10 mouse cellular contexts compared by ENCODE assay signal in genomic region chr16:22876218-22877043, GRCm38 (mm10). TPM values are rescaled to one million over a fixed set of nuclear protein-coding genes. Genes with fewer than 3 reads are reported as not detected.
DNase-seq lines count a peak whose midpoint lies in the region; ATAC-seq and TF ChIP-seq lines count a peak whose summit lies in the region.
"Had no signal": no experiment of that assay in that cellular context is flagged by ENCODE, and none has a peak within 500 bp of the region (broad histone marks: within the 10 kb centered on the region; RNA-seq: fewer than 3 reads in every experiment).

No protein-coding gene starts in this region.

- H3K36me3 ChIP-seq in forebrain, embryonic 14.5 days (ENCODE audit: control insufficient read depth, insufficient read depth, low read length) = peaks cover 23% of the 10 kb centered on the region
- peaks cover 13% of the 10 kb centered on the region; the same call in 1 of the 2 replicates for H3K36me3 ChIP-seq in forebrain, embryonic 16.5 days (ENCODE audit: control insufficient read depth, insufficient read depth)
- no peaks in the 10 kb centered on the region; the same call in 1 of the 2 replicates for H3K36me3 ChIP-seq in limb, embryonic 11.5 days (ENCODE audit: control insufficient read depth, insufficient read depth, low read length)
- peaks cover 25% of the 10 kb centered on the region for H3K36me3 ChIP-seq in limb, embryonic 10.5 days
- H3K36me3 ChIP-seq in MEL (ENCODE audit: control insufficient read depth in 1 of 2, insufficient read depth in 2 of 2, low read length in 2 of 2) = peaks cover 0 to 12% of the 10 kb centered on the region in 2 experiments; a peak in 2 of 4 replicates

- no peaks in the 10 kb centered on the region for H3K79me2 ChIP-seq in MEL (ENCODE audit: control insufficient read depth, insufficient read depth, low read length, poor library complexity)

- no peak for ATAC-seq in forebrain, embryonic 14.5 days
- ATAC-seq in forebrain, embryonic 16.5 days = no peak
- no peak for ATAC-seq in limb, embryonic 11.5 days (ENCODE audit: insufficient number of reproducible peaks, low FRiP score, low TSS enrichment, low read depth)

- H3K27me3 ChIP-seq in forebrain, embryonic 14.5 days (replicated peaks; ENCODE audit: control insufficient read depth, insufficient read depth, low read length) = no peaks in the 10 kb centered on the region
- H3K27me3 ChIP-seq in forebrain, embryonic 16.5 days (replicated peaks; ENCODE audit: control insufficient read depth, insufficient read depth, low read length) = no peaks in the 10 kb centered on the region
- H3K27me3 ChIP-seq in limb, embryonic 11.5 days (ENCODE audit: control insufficient read depth, insufficient read depth, low read length) = no peaks in the 10 kb centered on the region
- H3K27me3 ChIP-seq in limb, embryonic 10.5 days (ENCODE audit: low read depth, poor library complexity, severe bottlenecking) = no peaks in the 10 kb centered on the region
- no peaks in the 10 kb centered on the region for H3K27me3 ChIP-seq in MEL (ENCODE audit: control insufficient read depth in 1 of 2, insufficient read depth in 2 of 2, low read length in 2 of 2)
- H3K27me3 ChIP-seq: lung, embryonic 15.5 days had no signal

- no peak for TF ChIP-seq POLR2A in MEL (IDR thresholded peaks at IDR 0.05; ENCODE audit: control insufficient read depth in 1 of 2, insufficient read depth in 1 of 2, low read depth in 1 of 2, low read length in 2 of 2, poor library complexity in 1 of 2)

- peak; percentile 37 to 86 (median 56) for TF ChIP-seq CTCF in MEL (IDR thresholded peaks at IDR 0.05 in 2 of 3, conservative IDR thresholded peaks at IDR 0.05 in 1 of 3; ENCODE audit: control insufficient read depth in 1 of 3, insufficient read depth in 1 of 3, low read depth in 2 of 3, low read length in 3 of 3, poor library complexity in 1 of 3, severe bottlenecking in 1 of 3)

- no peak overlapping the region for H3K9ac ChIP-seq in forebrain, embryonic 14.5 days (ENCODE audit: low read length)
- H3K9ac ChIP-seq in forebrain, embryonic 16.5 days (replicated peaks; ENCODE audit: low read depth, low read length) = no peak overlapping the region
- H3K9ac ChIP-seq in limb, embryonic 11.5 days (ENCODE audit: low read length) = no peak overlapping the region
- H3K9ac ChIP-seq in MEL (ENCODE audit: control insufficient read depth, low read depth, low read length, poor library complexity, severe bottlenecking) = no peak overlapping the region
- H3K9ac ChIP-seq: lung, embryonic 15.5 days had no signal

- H3K4me2 ChIP-seq in forebrain, embryonic 14.5 days (ENCODE audit: low read length) = no peak overlapping the region
- no peak overlapping the region for H3K4me2 ChIP-seq in forebrain, embryonic 16.5 days (ENCODE audit: low read length)
- no peak overlapping the region for H3K4me2 ChIP-seq in limb, embryonic 11.5 days (ENCODE audit: low read depth, severe bottlenecking)
- H3K4me2 ChIP-seq: lung, embryonic 15.5 days had no signal

- WGBS in forebrain, embryonic 14.5 days = 52% methylated on average over 9 of the region's 9 CpGs
- 51% methylated on average over 9 of the region's 9 CpGs for WGBS in forebrain, embryonic 16.5 days
- WGBS in limb, embryonic 11.5 days = 54% methylated on average over 9 of the region's 9 CpGs
- 51% methylated on average over 9 of the region's 9 CpGs for WGBS in limb, embryonic 10.5 days

- TF ChIP-seq RAD21 in MEL (IDR thresholded peaks at IDR 0.05; ENCODE audit: low read depth, low read length) = peak; percentile 88

- TF ChIP-seq EP300 in MEL (IDR thresholded peaks at IDR 0.05; ENCODE audit: low read depth in 1 of 2, low read length in 2 of 2) = no peak

- H3K27ac ChIP-seq in forebrain, embryonic 14.5 days (ENCODE audit: low read depth, low read length) = no peak overlapping the region
- H3K27ac ChIP-seq in forebrain, embryonic 16.5 days (ENCODE audit: low read length) = no peak overlapping the region
- H3K27ac ChIP-seq in limb, embryonic 11.5 days (replicated peaks; ENCODE audit: low read depth, low read length) = no peak overlapping the region
- no peak overlapping the region for H3K27ac ChIP-seq in limb, embryonic 10.5 days
- no peak overlapping the region for H3K27ac ChIP-seq in MEL (ENCODE audit: control insufficient read depth, low read depth, low read length)
- H3K27ac ChIP-seq: lung, embryonic 15.5 days had no signal

- no peaks in the 10 kb centered on the region for H3K4me1 ChIP-seq in forebrain, embryonic 14.5 days (ENCODE audit: control insufficient read depth, insufficient read depth, low read length)
- 0 out of 2 replicates have a peak, but pooled peaks cover 2% of the 10 kb centered on the region for H3K4me1 ChIP-seq in forebrain, embryonic 16.5 days (replicated peaks; ENCODE audit: control insufficient read depth, insufficient read depth, low read length)
- peaks cover 9% of the 10 kb centered on the region for H3K4me1 ChIP-seq in limb, embryonic 11.5 days (ENCODE audit: control insufficient read depth, insufficient read depth, low read length)
- H3K4me1 ChIP-seq in limb, embryonic 10.5 days = peaks cover 18% of the 10 kb centered on the region
- H3K4me1 ChIP-seq in MEL (ENCODE audit: control insufficient read depth in 1 of 2, insufficient read depth in 2 of 2, low read length in 2 of 2) = peaks cover 10 to 16% of the 10 kb centered on the region in 2 experiments; a peak in 3 of 4 replicates
- H3K4me1 ChIP-seq: lung, embryonic 15.5 days had no signal

- DNase-seq in forebrain, embryonic 14.5 days (ENCODE audit: low spot score) = peak; percentile 46
- peak; percentile 55 for DNase-seq in limb, embryonic 11.5 days (ENCODE audit: low spot score)
- DNase-seq in limb, embryonic 10.5 days (ENCODE audit: low spot score) = no peak
- DNase-seq in MEL (ENCODE audit: low read depth, low spot score) = peak; percentile 57
- DNase-seq in kidney, postnatal 4 days = peak; percentile 47 to 52
- peak; percentile 64 for DNase-seq in right cerebral cortex, postnatal 4 days
- DNase-seq in urinary bladder, postnatal 4 days (ENCODE audit: low spot score in 2 of 2) = no peak

- H3K9me3 ChIP-seq in forebrain, embryonic 14.5 days (replicated peaks; ENCODE audit: control insufficient read depth, low read length) = no peaks in the 10 kb centered on the region
- no peaks in the 10 kb centered on the region for H3K9me3 ChIP-seq in forebrain, embryonic 16.5 days (ENCODE audit: control insufficient read depth, low read length)
- H3K9me3 ChIP-seq in limb, embryonic 11.5 days (ENCODE audit: control insufficient read depth, low read length) = no peaks in the 10 kb centered on the region
- no peaks in the 10 kb centered on the region for H3K9me3 ChIP-seq in limb, embryonic 10.5 days (replicated peaks)
- no peaks in the 10 kb centered on the region for H3K9me3 ChIP-seq in MEL (replicated peaks; ENCODE audit: insufficient read depth, low read length)
- H3K9me3 ChIP-seq: lung, embryonic 15.5 days had no signal

- no peak overlapping the region for H3K4me3 ChIP-seq in forebrain, embryonic 14.5 days (ENCODE audit: low read depth, low read length)
- H3K4me3 ChIP-seq in forebrain, embryonic 16.5 days (replicated peaks; ENCODE audit: low read length) = no peak overlapping the region
- no peak overlapping the region for H3K4me3 ChIP-seq in limb, embryonic 11.5 days (ENCODE audit: low read depth, low read length)
- no peak overlapping the region for H3K4me3 ChIP-seq in limb, embryonic 10.5 days
- no peak overlapping the region for H3K4me3 ChIP-seq in MEL (ENCODE audit: control insufficient read depth in 1 of 2, insufficient read depth in 1 of 2, low read depth in 2 of 2, low read length in 2 of 2)
- H3K4me3 ChIP-seq: lung, embryonic 15.5 days had no signal

RNA-seq across cellular contexts. Expression of gene Ahsg, which starts 14.6 kb away (rescaled TPM):
- polyA plus RNA-seq in forebrain, embryonic 14.5 days (2014; fragmentation: Nextera tagmentation; extraction: Ambion mirVana) = not detected in 2 replicates
- 0.25 TPM in 1 of 2 replicates, not detected in the other for polyA plus RNA-seq in forebrain, embryonic 16.5 days (2015; fragmentation: Nextera tagmentation; extraction: Ambion mirVana)
- not detected in 2 replicates for polyA plus RNA-seq in limb, embryonic 11.5 days (2014; fragmentation: Nextera tagmentation; extraction: Ambion mirVana)
- not detected in 2 replicates for polyA plus RNA-seq in limb, embryonic 10.5 days (2016; fragmentation: Nextera tagmentation; extraction: Ambion mirVana)
- total RNA-seq in MEL (2012; rRNA removed) = 0.16 TPM in 1 of 2 replicates, not detected in the other
- polyA plus RNA-seq in MEL (2012; ENCODE audit: insufficient read depth in 1 of 2, insufficient read length in 2 of 2, low read depth in 1 of 2, low replicate concordance in 2 of 2, missing spikeins in 1 of 2) = under 1 TPM in 1 of 2 experiments, not detected in 1; 0.13 TPM

RNA-seq across cellular contexts. Expression of gene Dnajb11, which starts 18.8 kb away (rescaled TPM):
- 72.7 and 81.1 TPM in 2 replicates for polyA plus RNA-seq in forebrain, embryonic 14.5 days (2014; fragmentation: Nextera tagmentation; extraction: Ambion mirVana)
- polyA plus RNA-seq in forebrain, embryonic 16.5 days (2015; fragmentation: Nextera tagmentation; extraction: Ambion mirVana) = 83.4 and 85.7 TPM in 2 replicates
- 106 and 112 TPM in 2 replicates for polyA plus RNA-seq in limb, embryonic 11.5 days (2014; fragmentation: Nextera tagmentation; extraction: Ambion mirVana)
- 98.1 and 106 TPM in 2 replicates for polyA plus RNA-seq in limb, embryonic 10.5 days (2016; fragmentation: Nextera tagmentation; extraction: Ambion mirVana)
- total RNA-seq in MEL (2012; rRNA removed) = 116 and 147 TPM in 2 replicates
- 100 to 1,000 TPM in 1 of 2 experiments, 10 to 100 TPM in 1; 90.2 to 139 TPM for polyA plus RNA-seq in MEL (2012; ENCODE audit: insufficient read depth in 1 of 2, insufficient read length in 2 of 2, low read depth in 1 of 2, low replicate concordance in 2 of 2, missing spikeins in 1 of 2)

RNA-seq across cellular contexts. Expression of gene Tbccd1, which starts 19.0 kb away (rescaled TPM):
- polyA plus RNA-seq in forebrain, embryonic 14.5 days (2014; fragmentation: Nextera tagmentation; extraction: Ambion mirVana) = 29.7 and 30.7 TPM in 2 replicates
- polyA plus RNA-seq in forebrain, embryonic 16.5 days (2015; fragmentation: Nextera tagmentation; extraction: Ambion mirVana) = 22.2 and 26.4 TPM in 2 replicates
- 37.9 and 39.9 TPM in 2 replicates for polyA plus RNA-seq in limb, embryonic 11.5 days (2014; fragmentation: Nextera tagmentation; extraction: Ambion mirVana)
- polyA plus RNA-seq in limb, embryonic 10.5 days (2016; fragmentation: Nextera tagmentation; extraction: Ambion mirVana) = 36.2 and 37.1 TPM in 2 replicates
- 20.4 and 28.7 TPM in 2 replicates for total RNA-seq in MEL (2012; rRNA removed)
- 10 to 100 TPM in 1 of 2 experiments, not detected in 1; 23.8 TPM for polyA plus RNA-seq in MEL (2012; ENCODE audit: insufficient read depth in 1 of 2, insufficient read length in 2 of 2, low read depth in 1 of 2, low replicate concordance in 2 of 2, missing spikeins in 1 of 2)

RNA-seq across cellular contexts. Expression of gene Fetub, which starts 41.7 kb away (rescaled TPM):
- not detected in 2 replicates for polyA plus RNA-seq in forebrain, embryonic 14.5 days (2014; fragmentation: Nextera tagmentation; extraction: Ambion mirVana)
- not detected in 2 replicates for polyA plus RNA-seq in forebrain, embryonic 16.5 days (2015; fragmentation: Nextera tagmentation; extraction: Ambion mirVana)
- polyA plus RNA-seq in limb, embryonic 11.5 days (2014; fragmentation: Nextera tagmentation; extraction: Ambion mirVana) = not detected in 2 replicates
- polyA plus RNA-seq in limb, embryonic 10.5 days (2016; fragmentation: Nextera tagmentation; extraction: Ambion mirVana) = not detected in 2 replicates
- 0.26 TPM in 1 of 2 replicates, not detected in the other for total RNA-seq in MEL (2012; rRNA removed)
- polyA plus RNA-seq in MEL (2012; ENCODE audit: insufficient read depth in 1 of 2, insufficient read length in 2 of 2, low read depth in 1 of 2, low replicate concordance in 2 of 2, missing spikeins in 1 of 2) = under 1 TPM in 1 of 2 experiments, not detected in 1; 0.96 TPM
- polyA plus RNA-seq: heart, embryonic 14.5 days; lung, embryonic 15.5 days had no signal

Comparison
In these comparisons a context has a peak if more than half of its experiments do, and no peak if none do; other contexts are left out.
1. DNase-seq: peak in forebrain, embryonic 14.5 days (single experiment), limb, embryonic 11.5 days (single experiment), MEL (single experiment), kidney, postnatal 4 days (2 of 2) and right cerebral cortex, postnatal 4 days (single experiment); none in limb, embryonic 10.5 days (single experiment) and urinary bladder, postnatal 4 days (0 of 2).